Mouse (Mus musculus): ENCODE data around the gene Plxnb2.

DNA sequence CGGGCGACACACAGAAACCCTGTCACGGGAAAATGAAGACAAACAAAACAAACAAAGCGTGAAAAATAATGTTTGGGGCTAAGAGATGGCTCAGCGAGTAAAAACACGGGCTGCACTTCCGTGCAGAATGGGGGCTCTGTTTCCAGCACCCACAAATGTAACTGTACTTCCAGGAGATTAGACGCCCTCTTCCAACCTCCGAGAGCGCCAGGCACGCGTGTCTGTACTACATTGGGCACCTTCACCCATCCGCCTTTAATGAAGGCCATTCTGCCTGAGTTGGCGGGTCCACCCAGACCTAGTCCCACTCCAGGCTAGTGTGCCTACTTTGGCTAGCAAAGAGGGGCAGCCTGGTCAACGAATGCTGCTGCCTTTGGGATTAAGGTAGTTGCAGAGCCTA is 16.5 kb upstream of the Plxnb2 start:
- TF ChIP-seq HCFC1 (IDR thresholded peaks at IDR 0.05; ENCODE audit: borderline replicate concordance, insufficient read depth, low read length) (no peak), CHD2 (IDR thresholded peaks at IDR 0.05; ENCODE audit: low read depth, low read length) (no peak), ZC3H11A (IDR thresholded peaks at IDR 0.05; ENCODE audit: borderline replicate concordance, low read depth, low read length) (no peak), MAFK (IDR thresholded peaks at IDR 0.05; ENCODE audit: insufficient read depth, low read depth, low read length) (no peak)

Measured in ES-E14 (cell line).